Mouse (Mus musculus): ENCODE measurements around the gene Bbox1. TPM values are rescaled to one million over a fixed set of nuclear protein-coding genes. Genes with fewer than 3 reads are reported as not detected.

Bbox1 gene
- polyA plus RNA-seq, 1 experiment from 2014 or later, result not detected

DNA sequence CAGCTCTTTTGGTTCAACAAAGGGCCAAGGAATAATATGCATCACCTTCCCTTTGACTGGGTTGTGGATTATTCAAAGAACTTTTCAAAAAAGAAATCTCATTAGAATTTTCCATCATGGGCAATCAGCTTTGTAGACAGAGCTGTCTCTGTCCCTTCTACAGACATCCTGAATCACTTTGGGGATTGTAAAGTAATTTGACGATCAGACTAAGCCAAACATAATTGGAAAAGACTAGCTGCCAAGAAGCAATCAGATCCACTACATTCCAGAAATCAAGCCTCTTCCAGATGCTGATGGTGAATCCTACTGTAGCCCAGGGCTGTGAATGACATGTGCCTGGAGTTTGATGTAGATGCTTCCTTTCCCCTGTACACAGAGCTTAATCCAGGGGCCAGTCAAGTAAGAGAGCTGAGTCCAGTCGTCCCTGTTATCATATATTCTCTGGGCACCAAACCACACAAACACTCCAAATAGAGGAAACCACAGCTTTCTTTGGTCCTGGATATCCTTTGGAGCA is 995 bp downstream of the Bbox1 start:
- Histone ChIP-seq H3K4me2 (no peak overlapping the region), H3K9me3 (no peaks in the 10 kb centered on the region), H3K9ac (no peak overlapping the region), H3K36me3 (no peaks in the 10 kb centered on the region), H3K27me3 (no peaks in the 10 kb centered on the region), H3K4me1 (replicated peaks) (no peaks in the 10 kb centered on the region), H3K27ac (no peak overlapping the region), H3K4me3 (no peak overlapping the region)
- no peak for ATAC-seq (ENCODE audit: low FRiP score)
- 69% methylated on average over 2 of the region's 2 CpGs for WGBS

DNA sequence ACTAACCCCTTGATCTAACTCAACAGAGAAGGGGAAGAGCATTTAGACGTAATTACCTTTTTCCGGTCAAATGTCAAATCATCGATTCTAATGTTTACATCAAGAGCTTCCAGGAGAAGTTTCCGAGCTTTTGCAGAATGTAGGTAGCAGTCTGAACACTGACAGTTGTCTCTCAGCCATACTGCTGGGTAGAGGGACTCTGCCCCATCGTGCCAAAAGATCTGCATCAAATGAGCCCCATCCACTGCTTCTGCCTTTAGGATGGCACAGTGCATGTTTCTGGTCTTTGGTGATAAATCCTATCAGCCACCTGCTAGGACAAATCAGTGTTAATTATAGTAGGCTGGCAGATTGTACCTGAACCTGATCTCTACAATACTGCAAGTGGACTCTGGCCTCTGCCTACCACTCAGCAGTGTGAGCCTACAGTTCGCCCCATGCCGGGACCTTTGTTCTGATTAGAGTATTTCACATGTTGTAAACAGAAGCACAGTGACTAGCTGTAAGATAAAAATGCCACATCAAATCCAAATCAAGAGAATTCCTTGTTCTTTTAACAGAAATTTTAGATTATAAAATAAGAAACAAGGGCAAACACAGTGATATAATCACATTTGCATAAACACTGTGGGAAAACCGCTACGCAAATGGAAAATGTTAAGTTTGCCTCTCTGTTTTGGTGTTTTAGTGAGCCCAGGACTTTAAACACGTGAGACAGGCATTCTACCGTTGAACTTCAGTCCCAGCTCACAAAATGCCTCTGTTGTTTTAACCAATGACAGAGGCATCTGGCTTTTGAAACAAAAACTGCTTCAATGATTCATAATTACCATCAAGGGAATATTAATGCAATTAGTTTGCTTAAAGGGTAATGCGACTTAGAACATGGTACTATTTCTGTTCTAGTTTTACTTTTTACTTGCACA is 8.7 kb downstream of the Bbox1 start:
- Histone ChIP-seq H3K27me3 (no peaks in the 10 kb centered on the region), H3K4me2 (no peak overlapping the region), H3K9me3 (no peaks in the 10 kb centered on the region), H3K4me1 (replicated peaks) (no peaks in the 10 kb centered on the region), H3K27ac (no peak overlapping the region), H3K4me3 (no peak overlapping the region), H3K36me3 (no peaks in the 10 kb centered on the region), H3K9ac (no peak overlapping the region)
- WGBS, result 89% methylated on average over 12 of the region's 12 CpGs
- no peak for ATAC-seq (ENCODE audit: low FRiP score)

DNA sequence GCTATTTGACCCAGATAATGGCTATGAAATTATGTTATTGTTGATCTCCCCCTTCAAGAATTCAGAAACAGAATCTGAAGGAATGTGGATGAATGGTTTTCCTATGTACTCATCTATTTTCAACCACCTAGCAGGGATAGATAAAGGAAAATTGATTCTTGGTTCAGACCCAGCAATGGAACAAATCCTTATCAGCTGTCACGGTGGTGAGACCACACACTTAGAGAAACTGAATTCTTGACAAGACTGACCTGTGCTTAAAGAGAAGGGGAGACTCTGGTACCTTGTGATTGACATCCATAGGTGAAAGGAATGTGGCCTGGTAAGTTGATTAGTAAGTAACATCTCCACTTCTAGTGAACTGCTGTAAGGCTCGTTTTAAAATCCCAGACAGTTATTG is 12.1 kb downstream of the Bbox1 start:
- ATAC-seq (ENCODE audit: low FRiP score), result no peak
- no peaks in the 10 kb centered on the region for H3K9me3 ChIP-seq
- no peaks in the 10 kb centered on the region for H3K4me1 ChIP-seq (replicated peaks)
- no peak overlapping the region for H3K27ac ChIP-seq
- 75% methylated on average over 2 of the region's 2 CpGs for WGBS
- no peak overlapping the region for H3K9ac ChIP-seq
- H3K36me3 ChIP-seq, result no peaks in the 10 kb centered on the region
- no peak overlapping the region for H3K4me3 ChIP-seq
- no peaks in the 10 kb centered on the region for H3K27me3 ChIP-seq
- no peak overlapping the region for H3K4me2 ChIP-seq

DNA sequence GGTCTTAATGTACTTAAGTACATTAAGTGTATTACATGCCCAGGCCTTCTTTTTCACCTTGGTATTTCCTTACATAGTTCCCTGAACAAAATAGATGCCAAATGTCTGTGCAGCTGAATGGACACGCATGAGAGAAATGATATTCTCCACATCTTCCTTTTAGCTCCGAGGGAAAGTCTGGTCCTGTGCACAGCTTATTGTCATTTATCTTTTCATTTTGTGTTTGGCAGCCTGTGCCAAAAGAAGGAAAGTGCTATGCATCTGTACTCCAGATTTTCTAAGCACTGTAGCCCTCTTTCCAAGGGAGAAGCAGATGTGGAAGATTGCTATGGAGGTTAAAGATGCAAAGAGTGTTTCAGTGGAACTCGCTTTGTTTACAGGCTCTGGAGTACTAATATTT is 13.0 kb downstream of the Bbox1 start:
- WGBS, result 75% methylated on average over 3 of the region's 3 CpGs
- H3K4me2 ChIP-seq, result no peak overlapping the region

DNA sequence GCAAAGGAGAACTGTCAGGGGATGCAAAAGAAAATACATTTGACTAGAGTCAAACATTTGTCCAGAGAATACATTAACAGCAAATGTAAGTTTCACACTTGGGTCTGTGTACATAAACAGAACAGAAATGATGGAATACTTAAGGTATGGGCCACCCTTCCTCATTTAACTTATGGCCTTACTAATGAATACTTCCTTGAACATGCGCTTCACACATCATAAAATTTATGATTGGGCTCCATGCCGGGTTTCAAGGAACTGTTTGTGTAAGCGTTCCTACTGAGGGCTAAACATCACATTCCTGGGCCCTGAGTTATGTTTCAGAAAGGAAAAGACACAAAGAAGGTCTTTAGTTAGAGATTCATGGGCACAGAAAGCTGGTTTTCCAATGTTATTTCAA is 19.4 kb downstream of the Bbox1 start:
- H3K4me3 ChIP-seq, result no peak overlapping the region
- H3K4me1 ChIP-seq (replicated peaks), result no peaks in the 10 kb centered on the region
- no peaks in the 10 kb centered on the region for H3K9me3 ChIP-seq
- H3K27ac ChIP-seq, result no peak overlapping the region
- no peaks in the 10 kb centered on the region for H3K36me3 ChIP-seq
- no peaks in the 10 kb centered on the region for H3K27me3 ChIP-seq
- no peak for ATAC-seq (ENCODE audit: low FRiP score)
- no peak overlapping the region for H3K4me2 ChIP-seq
- 87% methylated on average over 3 of the region's 3 CpGs for WGBS
- H3K9ac ChIP-seq, result no peak overlapping the region

More for the DNA sequence above, 13.0 kb downstream of the Bbox1 start:
- no peak for ATAC-seq (ENCODE audit: low FRiP score)
- no peaks in the 10 kb centered on the region for H3K4me1 ChIP-seq (replicated peaks)
- H3K36me3 ChIP-seq, result no peaks in the 10 kb centered on the region
- H3K27me3 ChIP-seq, result no peaks in the 10 kb centered on the region
- no peak overlapping the region for H3K27ac ChIP-seq
- no peak overlapping the region for H3K4me3 ChIP-seq
- no peak overlapping the region for H3K9ac ChIP-seq
- no peaks in the 10 kb centered on the region for H3K9me3 ChIP-seq

DNA sequence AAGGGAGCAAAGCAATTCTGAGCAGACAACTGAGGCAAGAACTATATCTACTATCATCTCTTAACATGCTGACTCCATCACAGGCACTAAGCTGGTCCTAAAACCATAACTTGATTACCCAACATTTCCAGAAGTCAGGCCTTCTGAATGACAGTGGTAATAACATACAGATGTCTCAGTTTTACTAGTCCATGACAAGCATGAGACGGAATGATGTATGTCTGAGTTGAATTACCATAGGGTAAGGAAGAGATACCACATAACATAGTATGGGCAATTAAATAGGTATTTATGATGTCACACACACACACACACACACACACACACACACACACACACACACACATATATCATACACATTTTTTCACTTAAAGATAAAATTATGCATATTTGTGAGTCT is 26.4 kb downstream of the Bbox1 start:
- H3K36me3 ChIP-seq, result no peaks in the 10 kb centered on the region
- no peaks in the 10 kb centered on the region for H3K4me1 ChIP-seq (replicated peaks)
- WGBS, result 89% methylated on average over 1 of the region's 1 CpGs
- H3K4me2 ChIP-seq, result no peak overlapping the region
- no peak overlapping the region for H3K4me3 ChIP-seq
- H3K27me3 ChIP-seq, result no peaks in the 10 kb centered on the region
- no peak for ATAC-seq (ENCODE audit: low FRiP score)
- H3K9me3 ChIP-seq, result no peaks in the 10 kb centered on the region
- H3K9ac ChIP-seq, result no peak overlapping the region
- H3K27ac ChIP-seq, result no peak overlapping the region

DNA sequence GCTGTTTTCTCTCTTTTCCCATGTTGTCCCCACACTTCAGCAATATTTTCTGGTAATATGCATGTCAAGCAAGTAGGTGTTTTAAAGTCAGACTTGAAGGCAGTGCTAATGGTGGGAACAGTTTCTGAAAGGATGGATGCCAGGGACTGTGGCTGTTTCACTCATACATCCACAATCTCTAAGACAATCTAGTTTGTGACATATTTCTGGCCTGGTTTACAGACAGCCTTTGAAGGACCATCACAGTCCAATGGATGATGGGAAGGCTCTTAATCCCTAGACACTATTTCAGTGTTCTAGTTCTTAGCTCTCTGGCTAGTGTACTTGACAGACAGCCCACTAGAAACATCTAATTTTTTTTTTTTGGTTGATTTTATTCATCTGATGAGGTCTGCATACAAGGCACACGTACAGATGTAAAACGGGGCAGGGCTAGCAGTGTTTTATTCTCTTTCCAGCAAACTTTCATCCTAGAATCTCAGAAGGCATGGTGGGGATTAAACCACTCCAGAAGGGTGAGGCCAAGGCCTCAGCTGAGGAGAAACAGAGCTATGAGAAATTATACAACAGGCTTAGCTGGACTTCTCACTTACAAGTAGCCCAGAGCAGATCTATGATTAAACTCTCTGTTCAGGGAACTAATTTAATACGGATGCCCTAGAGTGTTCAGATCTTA is 28.4 kb downstream of the Bbox1 start:
- no peak overlapping the region for H3K4me3 ChIP-seq
- no peak overlapping the region for H3K27ac ChIP-seq
- H3K9ac ChIP-seq, result no peak overlapping the region
- no peaks in the 10 kb centered on the region for H3K9me3 ChIP-seq
- H3K4me1 ChIP-seq (replicated peaks), result no peaks in the 10 kb centered on the region
- ATAC-seq (ENCODE audit: low FRiP score), result no peak
- H3K36me3 ChIP-seq, result no peaks in the 10 kb centered on the region
- H3K4me2 ChIP-seq, result no peak overlapping the region
- 92% methylated on average over 3 of the region's 3 CpGs for WGBS
- no peaks in the 10 kb centered on the region for H3K27me3 ChIP-seq

DNA sequence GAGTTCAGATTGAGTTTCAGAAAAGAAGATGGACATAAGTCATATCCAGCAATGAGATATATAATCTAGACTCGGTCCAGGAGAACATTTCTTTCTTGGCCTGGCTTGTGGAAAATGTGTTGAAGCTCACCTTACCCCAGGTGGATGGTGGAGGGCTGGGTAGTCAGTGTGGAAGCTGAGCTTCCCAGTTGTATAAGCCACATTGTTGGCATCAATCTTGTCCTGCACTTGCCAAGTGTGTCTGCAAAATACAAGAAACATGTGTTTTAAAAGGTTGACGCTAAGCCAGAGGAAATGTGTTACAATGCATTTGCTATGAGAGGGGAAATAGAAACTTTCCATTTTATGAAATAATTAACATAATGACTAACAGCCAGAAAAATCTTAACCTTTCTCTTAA is 38.9 kb downstream of the Bbox1 start:
- no peaks in the 10 kb centered on the region for H3K4me1 ChIP-seq (replicated peaks)
- no peak overlapping the region for H3K4me2 ChIP-seq
- H3K27me3 ChIP-seq, result no peaks in the 10 kb centered on the region
- no peaks in the 10 kb centered on the region for H3K36me3 ChIP-seq
- H3K27ac ChIP-seq, result no peak overlapping the region
- 87% methylated on average over 2 of the region's 2 CpGs for WGBS
- no peak for ATAC-seq (ENCODE audit: low FRiP score)
- H3K9me3 ChIP-seq, result no peaks in the 10 kb centered on the region
- H3K9ac ChIP-seq, result no peak overlapping the region
- H3K4me3 ChIP-seq, result no peak overlapping the region

DNA sequence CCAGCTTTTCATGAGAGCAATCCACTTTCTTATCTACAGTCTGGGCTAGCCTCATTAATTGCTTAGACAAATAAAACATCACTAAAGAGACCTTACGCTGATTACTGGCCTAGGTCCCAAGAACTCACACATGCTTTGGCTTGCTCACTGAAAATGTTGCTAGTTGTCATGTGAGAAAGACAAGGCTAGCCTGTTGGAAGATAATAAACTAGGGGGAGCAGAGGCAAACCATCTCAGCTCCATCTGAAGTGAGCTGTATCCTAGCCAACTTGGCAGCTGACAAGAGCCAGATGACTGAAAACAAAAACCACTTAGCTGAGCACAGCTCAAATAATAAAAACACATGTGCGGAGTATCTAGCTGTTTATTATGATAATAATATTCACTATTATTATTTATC is 40.2 kb downstream of the Bbox1 start:
- Histone ChIP-seq H3K4me1 (replicated peaks) (no peaks in the 10 kb centered on the region), H3K36me3 (no peaks in the 10 kb centered on the region), H3K9ac (no peak overlapping the region), H3K4me2 (no peak overlapping the region), H3K27me3 (no peaks in the 10 kb centered on the region), H3K4me3 (no peak overlapping the region), H3K9me3 (no peaks in the 10 kb centered on the region), H3K27ac (no peak overlapping the region)
- 83% methylated on average over 2 of the region's 2 CpGs for WGBS
- no peak for ATAC-seq (ENCODE audit: low FRiP score)

DNA sequence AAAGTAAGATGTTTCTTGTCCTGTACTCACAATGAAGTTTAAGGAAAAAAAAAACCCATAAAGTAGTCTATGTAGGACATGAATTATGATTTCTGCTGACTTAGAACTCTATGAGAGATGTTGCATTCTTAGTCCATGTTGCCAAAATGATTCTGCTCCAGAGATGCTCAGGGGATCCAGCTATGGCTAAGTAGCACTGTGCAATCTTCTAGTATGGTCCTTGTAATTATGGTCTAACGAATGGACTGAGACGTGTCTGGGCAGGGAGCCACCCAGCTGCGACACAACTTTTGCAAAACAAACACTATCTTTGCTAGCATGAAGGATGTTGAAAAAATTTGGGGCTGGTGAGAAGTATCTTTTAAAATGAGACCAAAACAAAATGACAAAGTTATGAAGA is 45.1 kb downstream of the Bbox1 start:
- H3K9ac ChIP-seq, result no peak overlapping the region
- H3K4me1 ChIP-seq (replicated peaks), result no peaks in the 10 kb centered on the region
- no peak for ATAC-seq (ENCODE audit: low FRiP score)
- H3K27ac ChIP-seq, result no peak overlapping the region
- no peaks in the 10 kb centered on the region for H3K27me3 ChIP-seq
- H3K36me3 ChIP-seq, result no peaks in the 10 kb centered on the region
- 92% methylated on average over 3 of the region's 3 CpGs for WGBS
- no peak overlapping the region for H3K4me3 ChIP-seq
- H3K4me2 ChIP-seq, result no peak overlapping the region
- H3K9me3 ChIP-seq, result no peaks in the 10 kb centered on the region

DNA sequence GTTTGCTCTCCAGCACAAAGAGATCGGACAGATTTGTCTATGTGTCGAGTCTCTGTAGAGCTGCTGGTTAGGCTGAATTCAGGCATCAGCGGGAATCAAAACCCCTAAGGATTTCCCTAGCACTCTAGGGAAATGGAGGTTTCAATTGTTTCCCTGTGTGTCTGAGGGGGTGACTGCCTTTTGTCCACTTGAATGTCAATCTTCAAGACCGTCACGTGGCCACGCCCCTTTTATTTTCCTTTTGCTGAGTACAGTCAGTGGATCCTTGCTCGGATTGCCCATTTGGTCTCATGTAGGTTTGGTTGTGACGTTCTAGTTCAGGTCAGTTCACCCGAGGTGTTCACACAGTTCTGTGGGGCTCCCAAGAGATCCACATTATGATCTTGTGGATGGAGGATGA is 82.1 kb downstream of the Bbox1 start:
- H3K9me3 ChIP-seq, result no peaks in the 10 kb centered on the region
- no peak overlapping the region for H3K9ac ChIP-seq
- no peak overlapping the region for H3K4me2 ChIP-seq
- H3K27ac ChIP-seq, result no peak overlapping the region
- no peaks in the 10 kb centered on the region for H3K36me3 ChIP-seq
- H3K4me1 ChIP-seq (replicated peaks), result no peaks in the 10 kb centered on the region
- no peak for ATAC-seq (ENCODE audit: low FRiP score)
- H3K4me3 ChIP-seq, result no peak overlapping the region
- no peaks in the 10 kb centered on the region for H3K27me3 ChIP-seq
- WGBS, result 69% methylated on average over 9 of the region's 9 CpGs

DNA sequence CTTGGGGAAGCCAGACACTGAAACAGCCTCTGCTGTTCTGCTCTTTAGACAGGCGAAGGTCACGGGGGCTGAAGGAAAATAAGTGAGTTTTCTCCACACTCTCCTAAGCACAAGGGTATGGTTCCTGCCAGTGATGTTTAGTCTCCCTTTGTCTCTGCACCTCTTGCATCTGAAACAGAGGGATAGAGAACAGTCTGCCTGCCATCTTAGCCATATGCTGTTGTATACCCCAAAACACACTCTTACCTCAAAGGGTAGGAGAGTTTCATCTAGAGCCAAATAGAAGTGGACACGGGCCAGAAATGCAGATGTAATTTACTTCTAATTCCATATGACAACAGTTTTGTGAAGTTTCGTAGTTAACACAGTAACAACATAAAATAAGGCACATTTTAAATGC is 83.6 kb downstream of the Bbox1 start:
- Histone ChIP-seq H3K27me3 (no peaks in the 10 kb centered on the region), H3K9me3 (no peaks in the 10 kb centered on the region), H3K4me1 (replicated peaks) (no peaks in the 10 kb centered on the region), H3K4me3 (no peak overlapping the region), H3K27ac (no peak overlapping the region), H3K9ac (no peak overlapping the region), H3K36me3 (no peaks in the 10 kb centered on the region), H3K4me2 (no peak overlapping the region)
- ATAC-seq (ENCODE audit: low FRiP score), result no peak
- 81% methylated on average over 4 of the region's 4 CpGs for WGBS

All from hindbrain, embryonic 13.5 days (tissue).